Mouse (Mus musculus): ENCODE results near the gene Zfp513. TPM values are rescaled to one million over a fixed set of nuclear protein-coding genes. Genes with fewer than 3 reads are reported as not detected.

Zfp513 gene
- polyA plus RNA-seq, 1 experiment from 2014 or later: 8.2 TPM

GRCm38 (mm10) chr5:31199321-31199892 is 2.7 kb downstream of the Zfp513 start:
- H3K9ac ChIP-seq: no peak overlapping the region
- H3K4me1 ChIP-seq: peaks cover 36% of the 10 kb centered on the region
- H3K9me3 ChIP-seq: peaks cover 5% of the 10 kb centered on the region; the same call in 1 of the 2 replicates
- H3K4me2 ChIP-seq: no peak overlapping the region
- no peak overlapping the region for H3K4me3 ChIP-seq
- H3K27me3 ChIP-seq: no peaks in the 10 kb centered on the region
- H3K27ac ChIP-seq: no peak overlapping the region
- no peak for ATAC-seq (ENCODE audit: insufficient number of reproducible peaks, low FRiP score, low TSS enrichment, low read depth)
- peaks cover 79% of the 10 kb centered on the region for H3K36me3 ChIP-seq
- 90% methylated on average over 19 of the region's 19 CpGs for WGBS

- no peak for ATAC-seq (ENCODE audit: insufficient number of reproducible peaks, low FRiP score, low TSS enrichment, low read depth)
- no peaks in the 10 kb centered on the region for H3K27me3 ChIP-seq
- H3K36me3 ChIP-seq: peaks cover 73% of the 10 kb centered on the region
- no peak overlapping the region for H3K27ac ChIP-seq
- peaks cover 42% of the 10 kb centered on the region for H3K4me1 ChIP-seq
- H3K4me2 ChIP-seq: no peak overlapping the region
- 85% methylated on average over 5 of the region's 5 CpGs for WGBS
- peaks cover 5% of the 10 kb centered on the region; the same call in 1 of the 2 replicates for H3K9me3 ChIP-seq
- H3K9ac ChIP-seq: no peak overlapping the region
- no peak overlapping the region for H3K4me3 ChIP-seq
Measured at GRCm38 (mm10) chr5:31198616-31199320, 3.3 kb downstream of the Zfp513 start.

GRCm38 (mm10) chr5:31198170-31198569 is 3.9 kb downstream of the Zfp513 start:
- 78% methylated on average over 9 of the region's 9 CpGs for WGBS
- peaks cover 67% of the 10 kb centered on the region for H3K36me3 ChIP-seq
- H3K4me3 ChIP-seq: no peak overlapping the region
- no peak overlapping the region for H3K4me2 ChIP-seq
- H3K27ac ChIP-seq: no peak overlapping the region
- H3K4me1 ChIP-seq: peaks cover 42% of the 10 kb centered on the region
- peaks cover 5% of the 10 kb centered on the region; the same call in 1 of the 2 replicates for H3K9me3 ChIP-seq
- ATAC-seq (ENCODE audit: insufficient number of reproducible peaks, low FRiP score, low TSS enrichment, low read depth): no peak
- H3K9ac ChIP-seq: no peak overlapping the region
- H3K27me3 ChIP-seq: no peaks in the 10 kb centered on the region

GRCm38 (mm10) chr5:31197072-31197471 is 5.0 kb downstream of the Zfp513 start:
- Histone ChIP-seq H3K27me3 (no peaks in the 10 kb centered on the region), H3K4me2 (no peak overlapping the region), H3K4me3 (no peak overlapping the region), H3K9me3 (peaks cover 5% of the 10 kb centered on the region; the same call in 1 of the 2 replicates), H3K36me3 (peaks cover 62% of the 10 kb centered on the region), H3K9ac (no peak overlapping the region), H3K27ac (no peak overlapping the region), H3K4me1 (peaks cover 35% of the 10 kb centered on the region)
- WGBS: 92% methylated on average over 12 of the region's 12 CpGs
- ATAC-seq (ENCODE audit: insufficient number of reproducible peaks, low FRiP score, low TSS enrichment, low read depth): no peak

GRCm38 (mm10) chr5:31196207-31196606 is 5.9 kb downstream of the Zfp513 start:
- peaks cover 35% of the 10 kb centered on the region for H3K4me1 ChIP-seq
- no peak overlapping the region for H3K27ac ChIP-seq
- peaks cover 5% of the 10 kb centered on the region; the same call in 1 of the 2 replicates for H3K9me3 ChIP-seq
- H3K9ac ChIP-seq: no peak overlapping the region
- ATAC-seq (ENCODE audit: insufficient number of reproducible peaks, low FRiP score, low TSS enrichment, low read depth): no peak
- H3K4me3 ChIP-seq: no peak overlapping the region
- WGBS: 86% methylated on average over 10 of the region's 10 CpGs
- no peaks in the 10 kb centered on the region for H3K27me3 ChIP-seq
- H3K4me2 ChIP-seq: no peak overlapping the region
- H3K36me3 ChIP-seq: peaks cover 64% of the 10 kb centered on the region

GRCm38 (mm10) chr5:31195671-31196070 is 6.4 kb downstream of the Zfp513 start:
- 89% methylated on average over 4 of the region's 4 CpGs for WGBS
- Histone ChIP-seq H3K9ac (no peak overlapping the region), H3K4me3 (no peak overlapping the region), H3K36me3 (peaks cover 69% of the 10 kb centered on the region), H3K9me3 (peaks cover 5% of the 10 kb centered on the region; the same call in 1 of the 2 replicates), H3K27me3 (no peaks in the 10 kb centered on the region), H3K4me2 (no peak overlapping the region), H3K4me1 (peaks cover 29% of the 10 kb centered on the region), H3K27ac (no peak overlapping the region)
- ATAC-seq (ENCODE audit: insufficient number of reproducible peaks, low FRiP score, low TSS enrichment, low read depth): no peak

GRCm38 (mm10) chr5:31194486-31195485 is 7.3 kb downstream of the Zfp513 start:
- H3K27ac ChIP-seq: no peak overlapping the region
- no peak overlapping the region; the same call in 1 of the 2 replicates for H3K4me3 ChIP-seq
- H3K27me3 ChIP-seq: no peaks in the 10 kb centered on the region
- H3K4me1 ChIP-seq: peaks cover 22% of the 10 kb centered on the region
- H3K36me3 ChIP-seq: peaks cover 70% of the 10 kb centered on the region
- ATAC-seq (ENCODE audit: insufficient number of reproducible peaks, low FRiP score, low TSS enrichment, low read depth): no peak
- no peaks in the 10 kb centered on the region for H3K9me3 ChIP-seq
- no peak overlapping the region for H3K9ac ChIP-seq
- peak overlapping the region; percentile 72 for H3K4me2 ChIP-seq
- 89% methylated on average over 16 of the region's 16 CpGs for WGBS

GRCm38 (mm10) chr5:31193631-31194281 is 8.3 kb downstream of the Zfp513 start:
- Histone ChIP-seq H3K36me3 (peaks cover 67% of the 10 kb centered on the region), H3K9ac (peak overlapping the region; percentile 82), H3K4me3 (peak overlapping the region; percentile 65), H3K27me3 (no peaks in the 10 kb centered on the region), H3K4me1 (peaks cover 19% of the 10 kb centered on the region), H3K9me3 (no peaks in the 10 kb centered on the region), H3K27ac (peak overlapping the region; percentile 92), H3K4me2 (peak overlapping the region; percentile 72)
- ATAC-seq (ENCODE audit: insufficient number of reproducible peaks, low FRiP score, low TSS enrichment, low read depth): no peak
- 12% methylated on average over 25 of the region's 25 CpGs for WGBS

- no peaks in the 10 kb centered on the region for H3K27me3 ChIP-seq
- H3K9ac ChIP-seq: peak within 1 kb of the TSS; percentile 82
- H3K36me3 ChIP-seq: peaks cover 67% of the 10 kb centered on the region
- WGBS: under 1% methylated on average over 48 of the region's 48 CpGs
- ATAC-seq (ENCODE audit: insufficient number of reproducible peaks, low FRiP score, low TSS enrichment, low read depth): peak; percentile 95
- peak within 1 kb of the TSS; percentile 92 for H3K27ac ChIP-seq
- peak within 1 kb of the TSS; percentile 65 for H3K4me3 ChIP-seq
- H3K4me2 ChIP-seq: peak within 1 kb of the TSS; percentile 72
- H3K4me1 ChIP-seq: peaks cover 19% of the 10 kb centered on the region
- no peaks in the 10 kb centered on the region for H3K9me3 ChIP-seq
Measured at GRCm38 (mm10) chr5:31192939-31193630, 9.0 kb downstream of the Zfp513 start, which contains the start of the genes Snx17 and Eif2b4. Gene Snx17 (plus strand): TSS chr5:31193227. Gene Eif2b4 (minus strand): TSS chr5:31193430.

- Histone ChIP-seq H3K4me2 (peak overlapping the region; percentile 61), H3K36me3 (peaks cover 67% of the 10 kb centered on the region), H3K4me3 (peak overlapping the region; percentile 65), H3K9me3 (no peaks in the 10 kb centered on the region), H3K4me1 (peaks cover 16% of the 10 kb centered on the region), H3K27ac (peak overlapping the region; percentile 88), H3K27me3 (no peaks in the 10 kb centered on the region), H3K9ac (peak overlapping the region; percentile 72)
- 10% methylated on average over 42 of the region's 42 CpGs for WGBS
- ATAC-seq (ENCODE audit: insufficient number of reproducible peaks, low FRiP score, low TSS enrichment, low read depth): no peak; the same call in none of the 2 replicates
Measured at GRCm38 (mm10) chr5:31192045-31192938, 9.8 kb downstream of the Zfp513 start.

All from limb, embryonic 15.5 days (tissue).